Mouse (Mus musculus): ENCODE measurements around the gene Cldn4.
"Not testable (repeated sequence)": the region's sequence is repeated elsewhere in the genome, so short reads cannot be mapped to it uniquely, and the experiment has no call there.

The Cldn4 gene

GRCm38 (mm10) chr5:134964655-134965054 is 17.9 kb upstream of the Cldn4 start:
- not testable (repeated sequence) for DNase-seq (ENCODE audit: low read depth, low spot score)

GRCm38 (mm10) chr5:134963546-134963945 is 16.8 kb upstream of the Cldn4 start:
- DNase-seq (ENCODE audit: low read depth, low spot score), result no peak

- no peak for DNase-seq (ENCODE audit: low read depth, low spot score)
Observed at GRCm38 (mm10) chr5:134961519-134961918, 14.8 kb upstream of the Cldn4 start.

GRCm38 (mm10) chr5:134960430-134960829 is 13.7 kb upstream of the Cldn4 start:
- DNase-seq (ENCODE audit: low read depth, low spot score), result no peak

GRCm38 (mm10) chr5:134959114-134959513 is 12.4 kb upstream of the Cldn4 start:
- DNase-seq (ENCODE audit: low read depth, low spot score), result no peak

GRCm38 (mm10) chr5:134955491-134955890 is 8.8 kb upstream of the Cldn4 start:
- DNase-seq (ENCODE audit: low read depth, low spot score), result no peak

- DNase-seq (ENCODE audit: low read depth, low spot score), result no peak
Observed at GRCm38 (mm10) chr5:134951053-134951884, 4.5 kb upstream of the Cldn4 start.

- no peak for DNase-seq (ENCODE audit: low read depth, low spot score)
Observed at GRCm38 (mm10) chr5:134948085-134948439, 1.3 kb upstream of the Cldn4 start.

GRCm38 (mm10) chr5:134947420-134948084 is 818 bp upstream of the Cldn4 start:
- DNase-seq (ENCODE audit: low read depth, low spot score), result no peak

GRCm38 (mm10) chr5:134946063-134946856 is 474 bp downstream of the Cldn4 start:
- no peak for DNase-seq (ENCODE audit: low read depth, low spot score)

GRCm38 (mm10) chr5:134945266-134945959 is 1.3 kb downstream of the Cldn4 start:
- no peak for DNase-seq (ENCODE audit: low read depth, low spot score)

- DNase-seq (ENCODE audit: low read depth, low spot score), result no peak
Observed at GRCm38 (mm10) chr5:134944179-134944578, 2.6 kb downstream of the Cldn4 start.

GRCm38 (mm10) chr5:134942740-134943139 is 4.0 kb downstream of the Cldn4 start:
- no peak for DNase-seq (ENCODE audit: low read depth, low spot score)

- no peak for DNase-seq (ENCODE audit: low read depth, low spot score)
Observed at GRCm38 (mm10) chr5:134941472-134942209, 5.1 kb downstream of the Cldn4 start.

- not testable (repeated sequence) for DNase-seq (ENCODE audit: low read depth, low spot score)
Observed at GRCm38 (mm10) chr5:134939554-134939953, 7.2 kb downstream of the Cldn4 start.

- DNase-seq (ENCODE audit: low read depth, low spot score), result no peak
Observed at GRCm38 (mm10) chr5:134939069-134939468, 7.7 kb downstream of the Cldn4 start.

GRCm38 (mm10) chr5:134936626-134937185 is 10.0 kb downstream of the Cldn4 start:
- no peak for DNase-seq (ENCODE audit: low read depth, low spot score)

GRCm38 (mm10) chr5:134936051-134936450 is 10.7 kb downstream of the Cldn4 start:
- DNase-seq (ENCODE audit: low read depth, low spot score), result no peak

- DNase-seq (ENCODE audit: low read depth, low spot score), result no peak
Observed at GRCm38 (mm10) chr5:134934666-134935065, 12.1 kb downstream of the Cldn4 start.

GRCm38 (mm10) chr5:134933686-134934085 is 13.0 kb downstream of the Cldn4 start:
- DNase-seq (ENCODE audit: low read depth, low spot score), result not testable (repeated sequence)

- no peak for DNase-seq (ENCODE audit: low read depth, low spot score)
Observed at GRCm38 (mm10) chr5:134933281-134933680, 13.5 kb downstream of the Cldn4 start.

Measured in mesoderm, embryonic 11.5 days (tissue).